Mouse (Mus musculus): ENCODE data around the gene Gstt1.

Gstt1 gene

DNA sequence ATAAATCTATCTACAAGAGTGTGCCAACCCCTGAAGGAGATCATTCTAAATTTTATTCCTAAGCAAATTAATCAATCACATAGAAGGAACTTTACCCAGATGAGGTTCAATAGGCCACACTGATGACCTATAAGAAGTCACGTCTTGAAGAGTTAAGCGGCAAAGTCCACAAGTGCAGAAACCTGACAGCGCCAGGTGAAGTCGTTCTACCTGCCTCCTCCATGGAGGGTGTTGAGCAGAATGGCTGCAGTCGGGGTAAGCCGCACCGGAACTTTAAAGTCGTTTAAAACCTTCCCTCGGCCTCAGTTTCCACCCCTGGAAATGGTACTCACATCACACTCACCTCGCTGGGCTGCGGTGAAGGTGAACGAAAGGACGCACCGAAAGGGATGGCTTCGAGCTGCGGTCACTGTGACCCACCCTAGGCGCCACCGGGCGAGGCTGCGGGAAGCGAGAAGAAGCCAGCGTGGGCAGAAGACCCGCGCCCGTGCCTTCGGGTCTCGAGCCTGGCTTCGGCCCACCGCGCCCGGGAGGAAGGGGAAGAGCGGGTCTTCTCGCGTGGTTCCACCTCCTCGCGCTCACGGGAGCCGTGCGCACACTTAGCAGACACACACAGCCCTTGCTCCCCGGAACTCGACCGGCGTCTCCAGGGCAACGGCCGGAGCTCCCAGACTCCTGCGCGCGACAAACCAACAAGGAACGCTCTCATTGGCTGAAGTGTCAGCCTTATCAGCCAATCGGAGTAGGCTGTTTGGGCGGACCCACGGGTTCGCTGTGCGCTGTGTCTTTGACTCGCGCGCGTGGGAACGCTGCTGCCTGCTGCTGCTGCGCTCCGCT lies 34.5 kb downstream of the Gstt1 start, which contains the start of gene Cabin1:
TSS of gene Cabin1 (minus strand) at position 660 of the 837 bp plus-strand sequence.
- DNase-seq (ENCODE audit: low spot score) = peak; percentile 95

DNA sequence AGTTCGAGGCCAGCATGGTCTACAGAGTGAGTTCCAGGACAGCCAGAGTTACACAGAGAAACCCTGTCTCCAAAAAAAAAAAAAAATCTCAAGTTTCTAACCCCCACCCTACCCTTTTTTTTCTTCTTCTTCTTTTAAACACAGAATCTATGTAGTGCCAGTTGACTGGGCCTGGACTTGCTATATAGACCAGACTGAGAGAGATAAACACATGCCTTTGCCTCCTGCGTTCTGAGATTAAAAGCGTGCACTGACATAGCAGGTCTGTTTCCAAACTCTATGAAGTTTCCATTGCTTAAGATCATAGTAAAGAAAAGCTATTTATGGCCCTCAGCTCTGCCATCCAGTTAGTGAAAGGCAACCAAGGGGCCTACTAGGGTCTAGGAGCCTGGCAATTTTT lies 36.0 kb downstream of the Gstt1 start:
- no peak for DNase-seq (ENCODE audit: low spot score)

DNA sequence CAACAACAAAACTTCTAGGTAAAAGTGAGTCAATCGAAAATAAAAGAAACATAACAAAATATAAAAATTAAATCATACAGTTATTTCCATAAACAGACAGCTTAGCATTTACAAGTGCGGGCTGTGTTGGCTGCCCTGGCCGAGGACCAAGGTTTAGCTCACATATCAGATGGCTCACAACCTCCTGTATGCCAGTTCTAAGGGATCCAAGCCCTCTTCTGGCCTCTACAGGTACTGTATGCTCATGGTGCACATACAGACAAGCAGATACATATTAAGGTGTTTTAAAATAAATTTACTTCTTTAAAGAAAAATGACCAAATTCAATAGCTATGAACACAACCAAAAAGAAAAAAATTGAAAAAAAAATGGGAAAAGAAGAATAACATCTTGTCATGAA lies 38.1 kb downstream of the Gstt1 start:
- DNase-seq (ENCODE audit: low spot score) = no peak

DNA sequence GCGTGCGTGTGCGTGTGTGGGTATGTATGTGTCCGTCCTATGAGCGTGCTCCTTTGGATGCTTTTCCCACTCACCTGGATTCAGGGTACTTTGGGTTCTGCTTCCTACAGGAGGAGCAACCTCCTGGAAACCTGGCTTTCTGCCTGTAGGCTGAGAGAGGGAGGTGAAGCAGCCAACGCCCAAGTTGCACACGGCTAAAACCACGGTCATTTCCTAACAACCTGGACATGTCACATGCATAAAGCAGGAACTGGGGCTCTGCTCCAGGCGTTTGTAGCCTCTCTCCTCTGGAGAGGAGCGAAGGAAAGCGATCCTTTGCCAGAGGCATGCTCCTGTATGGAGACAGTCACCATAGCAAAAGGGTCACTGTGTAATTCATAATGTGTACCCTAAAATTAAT lies 41.7 kb downstream of the Gstt1 start:
- no peak for DNase-seq (ENCODE audit: low spot score)

DNA sequence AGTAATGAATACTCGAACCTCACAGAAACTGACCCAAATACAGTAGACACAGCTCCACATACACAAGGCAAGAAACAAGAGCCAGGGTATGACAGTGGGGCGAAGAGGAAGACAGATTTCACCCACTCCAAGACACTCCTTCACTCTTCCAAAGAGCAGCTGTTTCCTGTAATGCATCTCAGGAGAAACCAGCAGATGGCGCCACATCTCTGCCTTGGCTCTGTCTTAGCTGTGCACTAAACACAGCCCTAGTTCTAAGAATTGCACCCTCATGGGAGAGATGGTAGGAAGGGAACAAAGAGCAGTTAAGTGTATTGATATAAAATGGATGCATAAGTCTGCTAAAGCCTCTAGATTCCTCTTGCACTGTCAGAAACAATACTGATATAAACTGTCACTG lies 54.4 kb downstream of the Gstt1 start:
- DNase-seq (ENCODE audit: low spot score) = peak; percentile 34

DNA sequence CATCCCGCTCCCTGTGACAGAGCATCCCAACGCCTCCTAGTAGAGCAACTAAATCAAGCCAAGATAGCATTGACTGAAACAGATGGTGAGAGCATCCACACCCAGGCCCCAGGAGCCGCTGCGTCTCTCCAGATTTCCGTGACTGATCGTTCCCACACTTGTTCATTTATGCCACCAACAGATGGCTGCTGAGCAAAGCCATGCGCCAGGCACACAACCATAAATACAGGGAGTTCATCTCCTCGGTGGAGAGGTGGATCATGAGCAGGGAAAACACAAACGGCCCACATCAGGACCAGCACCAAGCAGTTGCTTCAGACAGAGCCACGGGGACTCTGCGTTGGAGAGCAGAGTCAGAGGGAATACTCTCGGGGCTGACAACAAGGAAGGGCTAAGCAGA lies 55.0 kb downstream of the Gstt1 start:
- no peak for DNase-seq (ENCODE audit: low spot score)

DNA sequence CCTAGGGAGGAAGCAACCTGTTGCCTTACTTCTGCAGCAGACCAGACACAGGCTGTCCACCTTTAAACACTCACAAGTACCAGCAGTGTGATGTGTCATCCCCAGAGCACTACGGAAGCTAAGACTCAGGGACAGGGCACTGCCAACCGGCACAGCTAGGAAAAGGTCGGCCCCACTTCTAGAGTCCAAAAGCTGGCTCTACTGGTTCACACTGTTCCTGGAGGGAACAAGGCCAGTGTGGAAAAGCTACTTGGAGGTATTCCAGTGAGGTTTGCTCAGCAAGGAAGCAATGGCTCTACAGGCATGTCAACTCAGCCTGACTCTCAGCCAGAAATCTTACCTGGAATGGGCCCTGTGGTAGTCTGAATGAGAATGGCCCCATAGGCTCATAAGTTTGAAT lies 57.5 kb downstream of the Gstt1 start:
- DNase-seq (ENCODE audit: low spot score) = no peak

Data from ovary, adult 18-20 months (tissue).